Mouse (Mus musculus) intestine, embryonic 15.5 days (tissue): ENCODE measurements at regions not wholly inside any gene's neighbourhood (a gene's known extent, or its start where the extent isn't known, plus 50 kb on each side); places are given as distances from the start of the nearest gene placed in this dataset.

Source experiments
- ATAC-seq: fragments of 200-750 bp; cut with Nextera tagmentation; 2 replicates; pipeline ENCODE4 v1.8.0; 2017; ENCODE audit warnings: moderate TSS enrichment, moderate library complexity
- H3K27ac ChIP-seq: fragments of 300-500 bp; sonication (generic); 2 replicates; pipeline ENCODE4 v1.5.1; 2015; ENCODE audit warnings: mild to moderate bottlenecking, inconsistent platforms
- H3K27me3 ChIP-seq: fragments of 300-500 bp; sonication (generic); replicated peaks from 2 replicates; pipeline ENCODE4 v1.6.1; 2015; ENCODE audit warnings: inconsistent platforms
- H3K36me3 ChIP-seq: fragments of 300-500 bp; sonication (generic); 2 replicates; pipeline ENCODE4 v1.6.1; 2015; ENCODE audit warnings: inconsistent platforms
- H3K4me1 ChIP-seq: fragments of 300-500 bp; sonication (generic); replicated peaks from 2 replicates; pipeline ENCODE4 v1.6.1; 2015; ENCODE audit warnings: inconsistent platforms
- H3K4me2 ChIP-seq: fragments of 300-500 bp; sonication (generic); replicated peaks from 2 replicates; pipeline ENCODE4 v1.6.1; 2015; ENCODE audit warnings: mild to moderate bottlenecking, inconsistent platforms
- H3K4me3 ChIP-seq: fragments of 300-500 bp; sonication (generic); replicated peaks from 2 replicates; pipeline ENCODE4 v1.5.1; 2015; ENCODE audit warnings: inconsistent platforms
- H3K9ac ChIP-seq: fragments of 300-500 bp; sonication (generic); 2 replicates; pipeline ENCODE4 v1.6.1; 2015; ENCODE audit warnings: inconsistent platforms
- H3K9me3 ChIP-seq: fragments of 300-500 bp; sonication (generic); 2 replicates; pipeline ENCODE4 v1.6.1; 2016; ENCODE audit warnings: inconsistent platforms
- WGBS: fragments of 180-500 bp; shearing (Covaris S2); methylation state at CpG from one replicate; pipeline ENCODE4 v1.1.7; 2015; 5-methylcytosine and 5-hydroxymethylcytosine counted together

DNA sequence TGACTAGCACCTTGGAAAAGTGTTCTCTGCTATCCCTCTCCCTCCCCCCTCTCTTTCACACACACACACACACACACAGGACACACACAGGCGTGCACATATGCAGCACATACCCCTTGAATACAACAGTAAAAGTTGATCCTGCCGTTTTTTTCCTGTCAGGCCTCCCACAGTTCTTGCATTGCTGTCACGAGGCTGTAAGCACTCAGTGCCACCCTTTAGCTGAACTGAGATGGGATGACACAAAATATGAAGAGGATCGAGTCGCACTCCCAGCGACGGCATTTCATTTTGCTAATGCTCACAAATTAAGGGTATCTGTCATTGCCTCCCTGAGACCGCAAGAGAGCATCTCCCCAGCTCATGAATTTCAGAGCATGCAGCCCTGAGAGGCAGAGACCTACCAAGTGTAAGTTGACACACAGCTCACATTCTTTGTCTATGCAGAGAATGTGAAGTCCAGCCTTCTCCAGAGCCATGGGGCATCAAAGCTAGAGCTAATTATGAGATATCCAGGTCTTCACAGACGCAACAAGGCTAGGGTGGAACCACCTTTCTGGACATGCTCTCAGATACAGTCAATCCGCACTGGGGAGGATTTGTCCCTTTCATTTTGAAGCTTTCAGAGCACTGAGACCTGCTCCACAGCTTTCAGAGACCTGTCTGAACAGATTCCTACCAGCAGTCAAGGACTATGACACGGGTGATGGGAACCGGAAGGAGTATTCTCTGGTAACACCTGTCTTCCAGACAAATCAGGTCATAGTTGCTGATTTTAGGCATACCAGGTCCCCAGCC, 152.3 kb downstream of the Cmpk2 start:
- H3K9ac ChIP-seq, result no peak overlapping the region
- ATAC-seq, result no peak
- WGBS, result 74% methylated on average over 12 of the region's 12 CpGs
- H3K4me3 ChIP-seq, result no peak overlapping the region
- no peaks in the 10 kb centered on the region for H3K9me3 ChIP-seq
- H3K36me3 ChIP-seq, result no peaks in the 10 kb centered on the region
- no peaks in the 10 kb centered on the region for H3K4me1 ChIP-seq
- H3K27me3 ChIP-seq, result no peaks in the 10 kb centered on the region
- no peak overlapping the region for H3K27ac ChIP-seq
- H3K4me2 ChIP-seq, result no peak overlapping the region

DNA sequence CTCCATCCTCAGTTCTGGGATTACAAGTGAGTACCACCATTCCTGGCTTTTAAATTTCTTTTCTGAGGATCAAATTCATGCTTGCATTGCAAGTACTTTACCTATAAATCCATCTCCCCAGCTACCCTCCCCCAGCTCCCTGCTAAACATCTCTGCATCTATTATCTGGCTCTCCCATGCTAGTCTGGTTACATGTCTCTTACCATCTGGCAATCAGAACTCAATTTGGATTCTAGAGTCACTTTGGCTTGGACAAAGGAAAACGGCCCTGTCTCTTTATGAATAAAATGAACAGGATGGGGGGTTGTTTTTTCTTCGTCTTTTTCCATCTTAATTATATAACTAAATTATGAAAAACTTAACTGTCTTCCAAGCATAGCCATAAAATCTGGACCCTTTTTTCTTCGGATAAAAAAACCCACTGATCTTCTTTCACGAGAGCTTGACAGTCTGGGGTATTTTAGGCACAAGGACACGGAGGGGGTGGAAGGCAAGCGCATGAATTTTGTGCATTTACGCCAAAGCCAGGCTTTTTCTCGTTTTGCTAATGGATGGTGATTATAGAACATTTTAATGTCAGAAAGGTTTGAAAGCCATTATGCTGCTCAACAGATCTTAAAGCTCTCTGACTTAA, 151.6 kb downstream of the Cmpk2 start:
- no peaks in the 10 kb centered on the region for H3K36me3 ChIP-seq
- no peak overlapping the region for H3K27ac ChIP-seq
- no peak for ATAC-seq
- H3K9ac ChIP-seq, result no peak overlapping the region
- no peaks in the 10 kb centered on the region for H3K27me3 ChIP-seq
- WGBS, result 72% methylated on average over 8 of the region's 8 CpGs
- no peaks in the 10 kb centered on the region for H3K4me1 ChIP-seq
- H3K4me3 ChIP-seq, result no peak overlapping the region
- H3K9me3 ChIP-seq, result no peaks in the 10 kb centered on the region
- no peak overlapping the region for H3K4me2 ChIP-seq

- no peak overlapping the region for H3K4me2 ChIP-seq
- 88% methylated on average over 3 of the region's 3 CpGs for WGBS
- no peak overlapping the region for H3K4me3 ChIP-seq
- no peak overlapping the region for H3K27ac ChIP-seq
- no peaks in the 10 kb centered on the region for H3K27me3 ChIP-seq
- no peaks in the 10 kb centered on the region for H3K4me1 ChIP-seq
- no peaks in the 10 kb centered on the region for H3K9me3 ChIP-seq
- no peak for ATAC-seq
- H3K36me3 ChIP-seq, result no peaks in the 10 kb centered on the region
- no peak overlapping the region for H3K9ac ChIP-seq
These were observed 149.0 kb downstream of the Cmpk2 start for GRCm38 (mm10) chr12:26617969-26618368.

GRCm38 (mm10) chr12:26613086-26613705, 144.2 kb downstream of the Cmpk2 start:
- WGBS, result 80% methylated on average over 11 of the region's 11 CpGs
- no peaks in the 10 kb centered on the region for H3K9me3 ChIP-seq
- ATAC-seq, result no peak
- H3K4me2 ChIP-seq, result no peak overlapping the region
- H3K4me1 ChIP-seq, result no peaks in the 10 kb centered on the region
- H3K36me3 ChIP-seq, result no peaks in the 10 kb centered on the region
- no peaks in the 10 kb centered on the region for H3K27me3 ChIP-seq
- H3K27ac ChIP-seq, result no peak overlapping the region
- no peak overlapping the region for H3K4me3 ChIP-seq
- H3K9ac ChIP-seq, result no peak overlapping the region

DNA sequence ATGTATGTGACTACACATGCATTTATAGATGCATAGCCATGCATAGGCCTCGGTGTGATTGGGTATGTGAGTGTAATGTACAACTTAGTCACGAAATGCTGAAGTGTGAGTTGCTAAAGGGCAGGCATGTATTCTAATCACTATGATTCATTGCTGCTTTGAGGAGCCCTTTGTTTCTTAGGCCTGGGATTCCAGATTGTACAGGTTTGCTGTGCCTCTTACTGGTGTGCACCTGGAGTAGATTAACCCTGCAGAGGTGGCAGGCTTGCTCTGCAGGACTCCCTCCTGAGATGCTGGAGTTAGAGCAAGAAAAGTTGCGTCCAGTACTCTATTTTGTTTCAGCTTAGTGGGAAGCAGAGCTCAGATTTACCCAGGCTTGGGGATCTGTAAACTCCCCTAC, 141.1 kb downstream of the Cmpk2 start:
- Histone ChIP-seq H3K27me3 (no peaks in the 10 kb centered on the region), H3K27ac (no peak overlapping the region)

DNA sequence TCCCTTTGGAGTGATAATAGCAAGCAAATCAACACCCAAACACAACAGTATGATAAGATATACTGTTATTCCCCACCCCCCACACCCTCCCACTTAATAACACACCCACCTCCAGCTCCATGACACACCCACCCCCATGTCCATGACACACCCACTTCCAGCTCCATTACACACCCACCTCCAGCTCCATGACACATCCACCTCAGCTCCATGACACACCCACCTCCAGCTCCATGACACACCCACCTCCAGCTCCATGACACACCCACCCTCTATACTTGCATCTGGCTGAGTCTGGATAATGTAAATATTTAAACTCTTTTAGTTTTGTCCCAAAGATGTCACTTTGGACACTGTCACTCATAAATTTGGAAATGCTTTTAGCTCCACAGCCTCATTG, 129.5 kb downstream of the Cmpk2 start:
- no peaks in the 10 kb centered on the region for H3K9me3 ChIP-seq

More for the DNA sequence above, 141.1 kb downstream of the Cmpk2 start:
- Histone ChIP-seq H3K9ac (no peak overlapping the region), H3K9me3 (no peaks in the 10 kb centered on the region), H3K4me3 (no peak overlapping the region), H3K4me2 (no peak overlapping the region), H3K4me1 (no peaks in the 10 kb centered on the region), H3K36me3 (no peaks in the 10 kb centered on the region)
- no peak for ATAC-seq
- WGBS, result 83% methylated on average over 3 of the region's 3 CpGs

GRCm38 (mm10) chr12:26592125-26592524, 123.1 kb downstream of the Cmpk2 start:
- H3K4me1 ChIP-seq, result no peaks in the 10 kb centered on the region
- H3K9ac ChIP-seq, result no peak overlapping the region
- no peak overlapping the region for H3K27ac ChIP-seq
- H3K27me3 ChIP-seq, result no peaks in the 10 kb centered on the region
- ATAC-seq, result no peak
- H3K4me2 ChIP-seq, result no peak overlapping the region
- H3K36me3 ChIP-seq, result no peaks in the 10 kb centered on the region
- no peak overlapping the region for H3K4me3 ChIP-seq
- H3K9me3 ChIP-seq, result no peaks in the 10 kb centered on the region

More for the DNA sequence above, 129.5 kb downstream of the Cmpk2 start:
- Histone ChIP-seq H3K36me3 (no peaks in the 10 kb centered on the region), H3K4me1 (no peaks in the 10 kb centered on the region), H3K4me2 (no peak overlapping the region), H3K4me3 (no peak overlapping the region), H3K27me3 (no peaks in the 10 kb centered on the region), H3K27ac (no peak overlapping the region), H3K9ac (no peak overlapping the region)
- ATAC-seq, result peak; percentile 67

DNA sequence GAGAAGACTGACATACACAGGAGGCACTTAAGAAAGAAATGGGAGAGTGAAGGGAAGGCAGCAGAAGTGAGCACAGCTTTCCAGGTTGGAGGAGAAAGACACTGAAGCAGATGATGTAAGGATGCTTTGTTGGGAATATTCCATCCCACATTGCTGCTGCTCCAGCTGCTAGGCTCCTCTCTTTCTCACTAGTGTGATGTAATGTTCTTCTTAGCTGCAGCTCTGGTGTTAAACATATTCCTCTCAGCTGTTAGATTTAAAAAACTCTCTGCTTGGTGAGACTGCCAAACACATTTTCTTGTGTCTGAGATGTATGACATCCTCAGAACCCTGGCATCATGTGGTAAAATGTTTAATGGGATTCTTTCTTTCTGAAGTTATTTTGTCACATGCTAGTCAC, 120.1 kb downstream of the Cmpk2 start:
- Histone ChIP-seq H3K9ac (no peak overlapping the region), H3K36me3 (no peaks in the 10 kb centered on the region)

GRCm38 (mm10) chr12:26577438-26577837, 108.4 kb downstream of the Cmpk2 start:
- Histone ChIP-seq H3K27ac (no peak overlapping the region), H3K9me3 (no peaks in the 10 kb centered on the region), H3K4me2 (no peak overlapping the region), H3K4me1 (no peaks in the 10 kb centered on the region), H3K4me3 (no peak overlapping the region), H3K36me3 (no peaks in the 10 kb centered on the region), H3K27me3 (no peaks in the 10 kb centered on the region), H3K9ac (no peak overlapping the region)
- whole genome bisulfite sequencing, result 94% methylated on average over 6 of the region's 6 CpGs
- ATAC-seq, result no peak

More for the DNA sequence above, 120.1 kb downstream of the Cmpk2 start:
- Histone ChIP-seq H3K9me3 (no peaks in the 10 kb centered on the region), H3K4me1 (no peaks in the 10 kb centered on the region), H3K4me3 (no peak overlapping the region), H3K27me3 (no peaks in the 10 kb centered on the region), H3K4me2 (no peak overlapping the region), H3K27ac (no peak overlapping the region)
- no peak for ATAC-seq

DNA sequence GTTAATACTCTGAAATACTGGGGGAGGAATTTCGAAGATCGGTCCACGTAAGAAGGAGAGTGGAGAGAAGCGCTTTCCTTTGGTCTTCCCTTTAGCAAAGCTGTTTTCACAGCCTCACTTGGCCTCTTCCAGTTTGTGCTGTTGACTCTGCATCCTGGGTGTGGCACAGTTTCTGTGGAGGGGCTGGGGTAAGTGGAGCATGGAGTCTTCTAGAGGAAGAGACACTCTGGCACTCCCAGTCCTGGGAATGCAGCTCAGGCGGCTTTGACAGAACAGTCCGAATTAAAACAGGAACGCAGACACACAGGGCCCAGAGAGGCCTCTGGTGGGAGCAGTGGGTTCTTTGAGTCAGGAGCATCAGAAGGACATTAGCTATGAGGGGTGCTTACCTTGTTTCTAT, 102.6 kb downstream of the Cmpk2 start:
- H3K27ac ChIP-seq, result no peak overlapping the region
- WGBS, result 78% methylated on average over 7 of the region's 7 CpGs
- ATAC-seq, result no peak
- H3K4me1 ChIP-seq, result no peaks in the 10 kb centered on the region
- no peak overlapping the region for H3K4me2 ChIP-seq
- H3K36me3 ChIP-seq, result no peaks in the 10 kb centered on the region
- no peak overlapping the region for H3K9ac ChIP-seq
- no peaks in the 10 kb centered on the region for H3K9me3 ChIP-seq
- no peak overlapping the region for H3K4me3 ChIP-seq
- H3K27me3 ChIP-seq, result no peaks in the 10 kb centered on the region

DNA sequence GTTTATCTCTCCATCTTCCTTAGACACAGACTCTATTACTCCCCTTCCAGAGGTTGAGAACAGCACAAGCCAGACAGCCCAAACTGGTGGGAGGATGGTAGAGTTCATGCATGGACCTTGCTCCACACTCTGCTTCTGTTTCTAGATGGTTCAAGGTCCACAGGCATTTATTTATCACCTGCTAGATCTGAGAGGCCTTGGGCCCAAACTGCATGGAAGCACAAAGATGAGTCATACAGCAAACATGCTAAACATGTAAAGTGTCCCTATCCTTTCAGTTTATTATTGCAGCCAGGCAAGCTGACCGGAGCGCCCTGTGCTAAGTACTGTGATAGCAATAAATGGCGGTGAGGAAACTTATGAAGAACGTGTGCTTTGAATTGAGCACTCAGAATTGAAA, 98.4 kb downstream of the Cmpk2 start:
- H3K4me2 ChIP-seq, result no peak overlapping the region
- 58% methylated on average over 4 of the region's 4 CpGs for WGBS
- H3K27me3 ChIP-seq, result no peaks in the 10 kb centered on the region
- no peak overlapping the region for H3K4me3 ChIP-seq
- H3K36me3 ChIP-seq, result no peaks in the 10 kb centered on the region
- no peaks in the 10 kb centered on the region for H3K4me1 ChIP-seq
- H3K9ac ChIP-seq, result no peak overlapping the region
- no peaks in the 10 kb centered on the region for H3K9me3 ChIP-seq
- no peak overlapping the region for H3K27ac ChIP-seq
- ATAC-seq, result peak; percentile 86

- Histone ChIP-seq H3K36me3 (no peaks in the 10 kb centered on the region), H3K4me1 (no peaks in the 10 kb centered on the region), H3K4me2 (no peak overlapping the region), H3K27ac (no peak overlapping the region), H3K9ac (no peak overlapping the region), H3K9me3 (no peaks in the 10 kb centered on the region), H3K4me3 (no peak overlapping the region), H3K27me3 (no peaks in the 10 kb centered on the region)
- 85% methylated on average over 6 of the region's 6 CpGs for WGBS
- no peak for ATAC-seq
These were observed 93.9 kb downstream of the Cmpk2 start for GRCm38 (mm10) chr12:26562858-26563257.

- Histone ChIP-seq H3K9ac (no peak overlapping the region), H3K27me3 (no peaks in the 10 kb centered on the region), H3K4me2 (no peak overlapping the region), H3K36me3 (no peaks in the 10 kb centered on the region), H3K4me1 (no peaks in the 10 kb centered on the region), H3K4me3 (no peak overlapping the region), H3K27ac (no peak overlapping the region), H3K9me3 (no peaks in the 10 kb centered on the region)
- 80% methylated on average over 3 of the region's 3 CpGs for WGBS
- ATAC-seq, result no peak
These were observed 90.6 kb downstream of the Cmpk2 start for GRCm38 (mm10) chr12:26559560-26559959.
